Mouse (Mus musculus) heart, postnatal 0 days (tissue): ENCODE measurements at regions not wholly inside any gene's neighbourhood (a gene's known extent, or its start where the extent isn't known, plus 50 kb on each side); places are given as distances from the start of the nearest gene placed in this dataset.

Source experiments
- CTCF ChIP-seq: IDR thresholded peaks from 2 replicates; pipeline ENCODE4 v1.5.1; 2016; ENCODE audit warnings: antibody characterized with exemption, control low read depth, low read depth
- EP300 ChIP-seq: IDR thresholded peaks from 2 replicates; pipeline ENCODE4 v1.6.1; 2016; ENCODE audit warnings: antibody characterized with exemption, low read depth

DNA sequence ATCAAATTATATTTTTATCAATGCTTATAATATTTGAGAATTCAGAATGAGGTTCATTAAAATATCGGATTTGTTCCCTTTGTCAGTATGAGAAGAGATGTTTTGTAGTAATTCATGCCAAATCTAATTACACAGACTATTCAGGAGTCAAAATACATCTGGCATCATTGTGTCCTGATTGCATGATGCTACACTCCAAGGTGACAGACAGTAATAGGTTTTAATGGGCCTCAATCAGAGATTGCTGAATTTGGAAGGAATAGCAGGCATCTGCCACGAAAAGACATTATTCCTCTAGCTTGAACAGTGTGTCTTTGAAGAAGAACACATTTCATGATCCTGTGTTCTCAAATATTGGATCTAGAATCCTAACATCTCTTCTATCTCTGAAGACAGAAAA, 1177.2 kb downstream of the Pcdh18 start:
- TF ChIP-seq CTCF, result no peak
- TF ChIP-seq EP300, result no peak
